Mouse (Mus musculus) limb, embryonic 13.5 days (tissue): ENCODE measurements at regions not wholly inside any gene's neighbourhood (a gene's known extent, or its start where the extent isn't known, plus 50 kb on each side); places are given as distances from the start of the nearest gene placed in this dataset.
A peak's percentile ranks its signal among the peaks of the same experiment; 100 is the strongest.

Experiments used
- ATAC-seq: fragments of 200-750 bp; cut with Nextera tagmentation; 2 replicates; pipeline ENCODE4 v1.8.0; 2017; ENCODE audit warnings: low read depth, moderate number of reproducible peaks, moderate TSS enrichment; ENCODE audit not compliant: low FRiP score
- H3K27ac ChIP-seq: fragments of 300-500 bp; sonication (generic); 2 replicates; pipeline ENCODE4 v1.5.1; 2015; ENCODE audit warnings: inconsistent platforms, mild to moderate bottlenecking, moderate library complexity
- H3K27me3 ChIP-seq: fragments of 300-500 bp; sonication (generic); 2 replicates; pipeline ENCODE4 v1.6.1; 2015; ENCODE audit warnings: mild to moderate bottlenecking, inconsistent platforms
- H3K36me3 ChIP-seq: fragments of 300-500 bp; sonication (generic); 2 replicates; pipeline ENCODE4 v1.6.1; 2015; ENCODE audit warnings: inconsistent platforms, mild to moderate bottlenecking, moderate library complexity
- H3K4me1 ChIP-seq: fragments of 300-500 bp; sonication (generic); 2 replicates; pipeline ENCODE4 v1.6.1; 2015; ENCODE audit warnings: inconsistent platforms
- H3K4me2 ChIP-seq: fragments of 300-500 bp; sonication (generic); replicated peaks from 2 replicates; pipeline ENCODE4 v1.6.1; 2015; ENCODE audit warnings: inconsistent platforms, mild to moderate bottlenecking, moderate library complexity
- H3K4me3 ChIP-seq: fragments of 300-500 bp; sonication (generic); 2 replicates; pipeline ENCODE4 v1.5.1; 2015; ENCODE audit warnings: moderate library complexity, mild to moderate bottlenecking, inconsistent platforms
- H3K9ac ChIP-seq: fragments of 300-500 bp; sonication (generic); 2 replicates; pipeline ENCODE4 v1.6.1; 2015; ENCODE audit warnings: mild to moderate bottlenecking, inconsistent platforms
- H3K9me3 ChIP-seq: fragments of 300-500 bp; sonication (generic); 2 replicates; pipeline ENCODE4 v1.6.1; 2016; ENCODE audit warnings: inconsistent platforms
- WGBS: fragments of 180-500 bp; shearing (Covaris S2); methylation state at CpG from one replicate; pipeline ENCODE4 v1.1.7; 2015; 5-methylcytosine and 5-hydroxymethylcytosine counted together

DNA sequence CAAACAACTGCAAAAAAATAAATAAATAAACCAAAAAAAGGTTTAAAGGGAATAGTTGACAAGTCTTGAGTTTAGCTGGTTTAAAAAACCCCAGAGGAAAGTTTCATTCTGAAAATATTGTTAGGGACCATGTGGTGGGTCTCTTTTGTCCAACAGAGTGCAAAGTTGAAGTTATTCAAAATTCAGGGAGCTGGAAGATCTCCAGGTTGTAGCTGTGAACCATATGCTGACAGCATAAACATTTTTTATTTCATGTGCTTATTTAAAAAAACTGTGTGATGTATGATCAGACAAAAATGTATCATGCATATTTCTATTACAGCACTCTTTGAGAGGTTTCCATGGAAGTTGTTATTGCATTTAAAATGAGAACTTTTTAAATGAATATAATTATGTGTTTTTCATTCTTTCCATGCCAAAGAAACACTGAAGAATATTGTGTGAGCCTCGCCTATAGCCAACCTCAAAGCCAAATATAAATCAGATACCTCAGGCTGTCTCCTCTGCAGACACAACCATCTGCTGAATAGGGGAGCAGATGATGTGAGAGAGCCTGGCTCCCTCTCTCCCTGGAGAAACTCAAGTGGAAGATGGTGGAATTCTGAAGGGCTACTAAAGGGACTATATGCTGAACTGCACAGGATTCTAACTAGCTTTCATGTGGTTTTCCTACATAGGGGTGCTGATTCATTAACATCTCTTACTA, 413.4 kb upstream of the Impad1 start:
- Histone ChIP-seq H3K4me3 (no peak overlapping the region), H3K27ac (no peak overlapping the region), H3K4me1 (peaks cover 8% of the 10 kb centered on the region), H3K36me3 (no peaks in the 10 kb centered on the region), H3K27me3 (no peaks in the 10 kb centered on the region), H3K9me3 (no peaks in the 10 kb centered on the region), H3K9ac (no peak overlapping the region), H3K4me2 (no peak overlapping the region)
- ATAC-seq: no peak
- WGBS: 41% methylated on average over 1 of the region's 1 CpGs

DNA sequence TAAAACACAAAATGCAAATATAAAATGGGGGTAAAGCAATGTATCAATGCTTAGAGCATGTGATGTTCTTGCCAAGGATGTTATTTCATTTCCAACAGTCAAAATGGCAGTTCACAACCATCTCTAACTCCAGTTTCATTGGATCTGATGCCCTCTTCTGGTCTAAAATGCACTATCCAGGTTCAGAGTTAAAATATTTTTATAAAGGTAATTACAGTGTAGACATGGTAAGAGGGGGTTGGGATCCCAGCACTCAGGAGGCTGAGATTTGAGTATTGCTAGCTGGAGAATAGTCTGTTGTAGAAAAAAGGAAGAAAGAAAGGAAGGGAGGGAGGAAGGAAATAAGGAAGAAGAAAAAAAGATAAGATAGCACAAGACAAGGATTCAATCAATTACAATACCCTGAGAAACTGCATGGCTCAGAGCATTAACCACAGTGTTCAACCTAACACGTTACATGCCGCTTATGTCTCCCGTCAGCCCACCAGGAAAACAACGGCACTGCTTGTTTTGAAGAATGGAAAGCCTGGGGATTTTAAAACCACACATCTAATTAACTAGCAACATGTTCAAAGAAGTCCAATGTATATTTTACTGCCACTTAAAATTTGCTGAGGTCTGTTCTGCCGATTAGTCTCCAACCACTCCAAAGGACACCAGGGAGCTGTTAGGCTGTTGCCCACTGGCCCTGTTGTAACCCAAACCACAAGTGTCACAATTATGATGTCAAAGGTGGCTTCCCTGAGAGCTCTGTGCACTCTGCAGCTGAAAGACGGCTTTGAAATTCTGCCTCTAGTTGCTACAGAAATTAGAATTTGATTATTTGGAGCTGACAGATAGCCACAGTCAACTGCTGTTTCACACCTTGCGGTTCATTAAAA, 412.4 kb upstream of the Impad1 start:
- no peak overlapping the region for H3K27ac ChIP-seq
- no peaks in the 10 kb centered on the region for H3K27me3 ChIP-seq
- H3K36me3 ChIP-seq: no peaks in the 10 kb centered on the region
- H3K9me3 ChIP-seq: no peaks in the 10 kb centered on the region
- 25% methylated on average over 7 of the region's 7 CpGs for WGBS
- ATAC-seq: peak; percentile 64; the same call in 1 of the 2 replicates
- H3K4me1 ChIP-seq: peaks cover 8% of the 10 kb centered on the region
- 0 out of 2 replicates have a peak overlapping the region, but pooled peaks have one; percentile 3 for H3K4me2 ChIP-seq
- H3K4me3 ChIP-seq: no peak overlapping the region
- no peak overlapping the region for H3K9ac ChIP-seq

DNA sequence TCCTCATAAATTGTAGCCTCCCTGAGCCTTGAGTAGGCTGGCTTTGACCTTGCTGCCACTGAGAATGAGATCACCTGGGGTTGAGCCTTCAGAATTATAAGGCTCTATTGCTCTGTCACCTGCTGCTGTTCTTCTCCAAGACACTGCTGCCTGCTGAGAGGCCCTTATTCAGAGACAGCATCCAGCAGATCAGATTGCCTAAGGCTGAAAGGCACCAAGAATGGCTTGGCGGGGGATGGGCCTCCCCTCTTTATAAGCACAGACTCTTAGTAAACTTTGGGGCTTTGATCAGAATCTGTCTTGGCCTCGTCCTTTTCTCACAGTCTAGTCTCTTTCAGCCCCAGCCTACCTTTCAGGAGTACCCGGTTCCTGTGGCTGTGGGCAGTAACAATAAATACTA, 401.1 kb upstream of the Impad1 start:
- Histone ChIP-seq H3K36me3 (no peaks in the 10 kb centered on the region), H3K9me3 (0 out of 2 replicates have a peak, but pooled peaks cover 4% of the 10 kb centered on the region), H3K27ac (no peak overlapping the region), H3K4me3 (no peak overlapping the region), H3K4me2 (no peak overlapping the region), H3K9ac (no peak overlapping the region), H3K4me1 (no peaks in the 10 kb centered on the region), H3K27me3 (no peaks in the 10 kb centered on the region)
- ATAC-seq: no peak
- WGBS: 48% methylated on average over 3 of the region's 3 CpGs

DNA sequence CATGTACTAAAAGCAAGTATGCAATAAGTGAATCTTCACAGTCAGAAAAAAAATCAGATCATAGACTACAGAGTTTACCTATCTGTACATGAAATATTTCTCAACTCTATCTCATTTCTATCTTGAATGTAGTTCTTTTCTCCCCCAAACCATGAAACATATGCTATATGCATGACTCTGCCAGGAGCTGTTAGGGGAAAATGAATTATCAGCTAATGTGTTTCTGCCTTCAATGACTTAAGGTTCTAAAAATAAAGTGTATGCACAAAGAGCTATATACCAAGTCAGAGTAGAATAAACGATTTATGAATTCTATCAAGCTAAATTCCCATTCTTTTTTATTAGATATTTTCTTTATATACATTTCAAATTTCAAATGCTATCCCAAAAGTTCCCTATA, 388.4 kb upstream of the Impad1 start:
- Histone ChIP-seq H3K9me3 (no peaks in the 10 kb centered on the region), H3K4me3 (no peak overlapping the region), H3K4me2 (no peak overlapping the region), H3K27ac (no peak overlapping the region), H3K36me3 (no peaks in the 10 kb centered on the region), H3K4me1 (no peaks in the 10 kb centered on the region), H3K27me3 (no peaks in the 10 kb centered on the region), H3K9ac (no peak overlapping the region)
- no peak for ATAC-seq
- 77% methylated on average over 1 of the region's 1 CpGs for WGBS

DNA sequence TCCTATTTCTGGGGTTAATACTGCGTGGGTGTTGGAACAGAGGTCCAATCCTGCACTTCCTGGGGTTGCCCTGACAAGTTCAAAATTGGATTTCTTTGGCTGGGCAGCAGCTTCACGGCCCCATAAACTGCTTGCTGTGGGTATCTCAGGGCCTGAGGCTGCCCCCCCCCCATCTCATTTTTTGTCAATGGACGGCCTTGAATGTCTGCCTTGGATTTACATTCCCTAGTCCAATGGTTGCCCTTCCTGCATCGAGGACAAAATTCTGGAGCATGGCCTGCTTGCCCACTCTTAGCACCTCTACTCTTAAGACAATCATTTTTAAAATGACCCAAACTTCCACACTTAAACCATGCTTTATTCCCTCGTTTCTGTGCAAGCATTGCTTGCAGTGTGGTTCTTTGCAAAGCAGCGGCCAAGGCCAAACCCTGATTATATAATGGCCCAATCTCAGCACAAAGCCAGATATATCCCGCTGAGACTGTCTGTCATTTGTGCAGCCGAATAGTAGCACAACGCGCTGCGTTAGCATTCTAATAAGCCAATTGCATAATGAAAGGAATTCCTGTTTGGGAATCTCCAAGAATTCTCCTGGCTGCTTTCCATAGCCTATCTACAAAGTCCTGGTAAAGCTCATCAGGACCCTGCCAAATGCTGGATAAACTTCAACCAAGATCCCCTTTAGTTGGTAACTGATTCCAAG, 386.0 kb upstream of the Impad1 start:
- ATAC-seq: no peak
- H3K27me3 ChIP-seq: no peaks in the 10 kb centered on the region
- no peaks in the 10 kb centered on the region for H3K36me3 ChIP-seq
- no peak overlapping the region for H3K4me2 ChIP-seq
- no peak overlapping the region for H3K4me3 ChIP-seq
- no peaks in the 10 kb centered on the region for H3K4me1 ChIP-seq
- no peak overlapping the region for H3K9ac ChIP-seq
- no peak overlapping the region for H3K27ac ChIP-seq
- WGBS: 84% methylated on average over 11 of the region's 11 CpGs
- no peaks in the 10 kb centered on the region for H3K9me3 ChIP-seq

DNA sequence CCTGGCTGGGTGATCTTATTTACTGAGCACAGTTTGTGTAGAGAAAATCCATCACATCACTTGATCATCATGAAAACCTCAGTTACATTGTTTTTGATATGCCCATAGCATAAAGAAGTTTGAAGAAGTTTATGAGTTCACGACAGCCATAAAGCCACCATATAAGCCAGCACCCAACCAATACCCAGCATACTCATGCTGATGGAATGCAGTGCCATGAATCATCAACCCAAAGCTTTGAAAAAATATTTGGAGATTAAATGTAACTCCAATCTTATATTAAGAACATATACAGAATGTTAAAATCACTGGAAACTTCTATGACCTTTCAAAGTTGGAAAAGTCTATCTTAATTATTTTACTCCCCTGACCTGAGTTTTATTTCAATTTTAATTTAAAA, 372.1 kb upstream of the Impad1 start:
- Histone ChIP-seq H3K27ac (no peak overlapping the region), H3K4me1 (no peaks in the 10 kb centered on the region), H3K9me3 (no peaks in the 10 kb centered on the region), H3K4me3 (no peak overlapping the region), H3K36me3 (no peaks in the 10 kb centered on the region), H3K27me3 (no peaks in the 10 kb centered on the region), H3K4me2 (no peak overlapping the region), H3K9ac (no peak overlapping the region)
- no peak for ATAC-seq
- 89% methylated on average over 1 of the region's 1 CpGs for WGBS

DNA sequence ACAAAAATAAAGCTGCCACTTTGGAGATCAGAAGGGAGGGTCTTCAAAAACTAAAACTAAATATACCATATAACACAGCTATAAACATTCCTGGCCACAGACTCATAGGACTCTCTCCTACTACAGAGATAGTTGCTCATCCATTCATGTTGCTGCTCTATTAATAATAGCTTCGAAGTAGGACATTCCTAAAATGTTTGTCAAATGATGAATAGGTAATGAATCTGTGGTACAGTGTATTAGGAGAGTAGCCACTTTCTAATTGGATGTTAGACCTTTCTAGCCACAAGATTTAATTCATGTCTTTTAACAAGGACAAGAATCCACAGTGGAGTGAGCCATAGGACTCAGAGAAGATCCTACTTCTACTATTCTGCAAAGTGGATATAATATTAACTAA, 367.8 kb upstream of the Impad1 start:
- no peak overlapping the region for H3K27ac ChIP-seq
- 60% methylated on average over 1 of the region's 1 CpGs for WGBS

DNA sequence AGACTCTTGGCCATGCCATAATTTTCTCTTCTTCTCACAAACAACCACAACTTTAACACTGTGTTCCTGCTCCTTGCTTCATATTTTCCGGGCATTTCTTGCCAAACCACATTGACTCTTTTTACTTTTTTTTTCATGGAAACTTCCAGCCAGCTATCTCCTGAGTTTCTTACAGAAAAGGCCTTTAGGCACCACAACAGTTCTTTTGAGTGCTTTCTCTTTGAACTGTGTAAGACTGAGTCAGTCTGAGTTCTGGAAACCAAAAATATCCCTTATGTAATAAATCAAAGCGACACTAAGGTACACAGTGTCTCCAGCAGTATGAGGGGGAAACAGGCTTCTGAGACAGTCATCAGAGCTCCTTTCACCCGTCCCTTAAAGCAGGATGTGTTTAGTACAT, 337.6 kb upstream of the Impad1 start:
- WGBS: 46% methylated on average over 3 of the region's 3 CpGs
- H3K4me3 ChIP-seq: no peak overlapping the region
- H3K27ac ChIP-seq: no peak overlapping the region
- H3K9me3 ChIP-seq: no peaks in the 10 kb centered on the region
- H3K36me3 ChIP-seq: no peaks in the 10 kb centered on the region
- H3K27me3 ChIP-seq: no peaks in the 10 kb centered on the region
- H3K4me2 ChIP-seq: no peak overlapping the region
- H3K4me1 ChIP-seq: no peaks in the 10 kb centered on the region
- H3K9ac ChIP-seq: no peak overlapping the region
- ATAC-seq: peak; percentile 69

More for the DNA sequence above, 367.8 kb upstream of the Impad1 start:
- ATAC-seq: no peak
- no peak overlapping the region for H3K4me3 ChIP-seq
- no peaks in the 10 kb centered on the region for H3K4me1 ChIP-seq
- H3K4me2 ChIP-seq: no peak overlapping the region
- no peaks in the 10 kb centered on the region for H3K9me3 ChIP-seq
- no peaks in the 10 kb centered on the region for H3K27me3 ChIP-seq
- no peaks in the 10 kb centered on the region for H3K36me3 ChIP-seq
- H3K9ac ChIP-seq: no peak overlapping the region

DNA sequence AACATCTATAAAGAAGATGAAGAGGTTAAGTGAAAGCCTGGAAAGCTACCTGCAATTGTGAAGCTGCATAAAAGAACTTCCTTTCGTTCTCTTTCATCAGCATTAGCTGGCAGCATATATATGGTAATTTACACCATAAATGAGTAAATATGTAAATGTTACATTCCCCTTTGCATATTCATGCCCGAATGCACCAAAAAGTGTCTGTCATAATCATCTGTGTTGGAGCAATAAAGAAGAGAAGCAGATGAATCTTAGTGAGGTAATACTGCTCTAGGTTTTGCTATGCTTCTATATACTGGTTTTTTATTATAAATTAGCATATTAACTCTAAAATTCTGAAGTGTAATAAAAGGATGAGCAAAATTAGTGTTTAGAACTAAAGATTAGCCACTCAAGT, 332.9 kb upstream of the Impad1 start:
- H3K4me2 ChIP-seq: no peak overlapping the region
- 84% methylated on average over 2 of the region's 2 CpGs for WGBS
- no peak for ATAC-seq
- H3K27ac ChIP-seq: no peak overlapping the region
- H3K9ac ChIP-seq: no peak overlapping the region
- no peaks in the 10 kb centered on the region for H3K4me1 ChIP-seq
- H3K36me3 ChIP-seq: no peaks in the 10 kb centered on the region
- H3K9me3 ChIP-seq: no peaks in the 10 kb centered on the region
- H3K4me3 ChIP-seq: no peak overlapping the region
- H3K27me3 ChIP-seq: no peaks in the 10 kb centered on the region

DNA sequence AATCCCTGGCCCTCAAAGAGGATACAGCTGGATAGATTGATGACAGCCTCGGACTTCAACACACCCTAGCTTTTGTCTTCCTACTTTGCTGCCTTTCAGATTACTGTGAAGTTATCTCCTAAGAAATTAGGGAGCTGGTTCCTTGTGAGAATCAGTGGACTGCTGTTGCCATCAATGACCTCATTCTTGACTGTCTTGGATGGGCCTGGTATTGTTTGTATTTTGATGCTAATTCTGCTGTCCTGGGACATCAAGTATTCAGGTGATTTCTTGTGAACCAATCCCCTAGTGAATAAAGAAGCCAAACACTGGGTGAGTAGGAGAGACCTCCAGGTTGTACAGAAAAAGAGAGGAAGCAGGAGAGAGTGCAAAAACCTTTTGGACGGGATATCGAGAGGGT, 305.3 kb upstream of the Impad1 start:
- H3K27me3 ChIP-seq: no peaks in the 10 kb centered on the region
- no peaks in the 10 kb centered on the region for H3K4me1 ChIP-seq
- no peak overlapping the region for H3K9ac ChIP-seq
- 88% methylated on average over 3 of the region's 3 CpGs for whole genome bisulfite sequencing
- no peaks in the 10 kb centered on the region for H3K9me3 ChIP-seq
- H3K4me3 ChIP-seq: no peak overlapping the region
- no peak overlapping the region for H3K4me2 ChIP-seq
- no peak for ATAC-seq
- H3K36me3 ChIP-seq: no peaks in the 10 kb centered on the region
- H3K27ac ChIP-seq: no peak overlapping the region

DNA sequence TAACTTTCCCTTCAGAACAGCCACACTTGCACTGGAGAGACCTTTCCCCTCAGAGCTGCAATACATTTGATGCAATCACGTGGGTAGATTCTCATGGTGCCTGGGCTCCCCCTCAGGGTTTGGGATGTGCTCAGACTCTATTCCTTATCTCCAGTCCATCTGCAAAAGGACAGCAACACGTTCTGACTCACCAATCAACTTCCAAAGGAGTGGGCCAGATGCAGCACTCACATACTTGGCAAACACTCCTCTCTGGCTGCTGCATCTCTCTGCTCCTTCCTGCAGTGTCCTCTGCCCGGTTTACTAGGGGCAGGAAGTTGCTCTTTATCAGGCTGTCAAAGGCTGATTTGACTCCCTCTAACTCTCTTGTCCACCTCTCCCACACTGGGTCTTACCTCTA, 285.6 kb upstream of the Impad1 start:
- ATAC-seq: no peak
- Histone ChIP-seq H3K4me3 (no peak overlapping the region), H3K4me1 (no peaks in the 10 kb centered on the region), H3K9ac (no peak overlapping the region), H3K9me3 (no peaks in the 10 kb centered on the region), H3K36me3 (no peaks in the 10 kb centered on the region), H3K27me3 (no peaks in the 10 kb centered on the region), H3K4me2 (no peak overlapping the region), H3K27ac (no peak overlapping the region)
- WGBS: 42% methylated on average over 3 of the region's 3 CpGs

DNA sequence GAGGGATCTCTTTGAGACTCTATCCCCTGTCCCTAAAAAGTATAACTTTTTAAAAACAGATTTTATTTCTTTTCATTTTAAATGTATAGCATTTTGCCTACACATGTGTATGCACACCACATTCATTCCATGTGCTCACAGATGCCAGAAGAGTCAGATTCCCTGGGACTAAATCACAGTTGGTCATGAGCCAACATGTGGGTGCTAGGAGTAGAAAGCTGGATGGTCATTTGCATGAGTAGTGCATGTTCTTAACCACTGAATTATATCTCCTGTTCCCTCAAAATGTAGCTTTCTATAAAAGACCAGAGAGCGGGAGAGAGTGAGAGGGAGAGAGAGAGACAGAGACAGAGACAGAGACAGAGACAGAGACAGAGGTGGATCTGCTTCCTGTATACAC, 281.6 kb upstream of the Impad1 start:
- Histone ChIP-seq H3K27me3 (no peaks in the 10 kb centered on the region), H3K36me3 (no peaks in the 10 kb centered on the region), H3K4me2 (no peak overlapping the region), H3K4me1 (no peaks in the 10 kb centered on the region), H3K9ac (no peak overlapping the region), H3K27ac (no peak overlapping the region), H3K9me3 (no peaks in the 10 kb centered on the region), H3K4me3 (no peak overlapping the region)
- no peak for ATAC-seq
- WGBS: 92% methylated on average over 1 of the region's 1 CpGs
